8 mouse cellular contexts compared by ENCODE assay signal in genomic region chr9:101250486-101250885, GRCm38 (mm10). TPM values are rescaled to one million over a fixed set of nuclear protein-coding genes. Genes with fewer than 3 reads are reported as not detected.
DNase-seq lines count a peak whose midpoint lies in the region; ATAC-seq and TF ChIP-seq lines count a peak whose summit lies in the region.

No protein-coding gene starts in this region.

- H3K36me3 ChIP-seq in liver, adult 2 months (ENCODE audit: control insufficient read depth, insufficient read depth, low read length): no peaks in the 10 kb centered on the region
- no peaks in the 10 kb centered on the region for H3K36me3 ChIP-seq in heart, postnatal 0 days (replicated peaks; ENCODE audit: control insufficient read depth, insufficient read depth, low read length)
- H3K36me3 ChIP-seq in limb, embryonic 15.5 days: no peaks in the 10 kb centered on the region

- no peak for TF ChIP-seq POLR2A in liver, adult 2 months (IDR thresholded peaks at IDR 0.05; ENCODE audit: extremely low read depth, insufficient read depth, low read length)

- peaks cover 19% of the 10 kb centered on the region; the same call in 1 of the 2 replicates for H3K79me2 ChIP-seq in liver, adult 2 months (ENCODE audit: control insufficient read depth, insufficient read depth, low read length)

- H3K9me3 ChIP-seq in heart, postnatal 0 days (replicated peaks; ENCODE audit: control insufficient read depth, low read length): no peaks in the 10 kb centered on the region
- no peaks in the 10 kb centered on the region for H3K9me3 ChIP-seq in limb, embryonic 15.5 days

- ATAC-seq in heart, postnatal 0 days (ENCODE audit: insufficient read depth, low read depth): no peak
- ATAC-seq in limb, embryonic 15.5 days (ENCODE audit: insufficient number of reproducible peaks, low FRiP score, low TSS enrichment, low read depth): no peak

- H3K4me3 ChIP-seq in liver, adult 2 months (ENCODE audit: insufficient read depth, low read depth, low read length): peak overlapping the region; percentile 95; the same call in 1 of the 2 replicates
- H3K4me3 ChIP-seq in heart, postnatal 0 days (ENCODE audit: low read depth, low read length): peak overlapping the region; percentile 72
- H3K4me3 ChIP-seq in limb, embryonic 15.5 days: peak overlapping the region; percentile 80

- no peak overlapping the region for H3K27ac ChIP-seq in liver, adult 2 months (replicated peaks; ENCODE audit: insufficient read depth, low read depth, low read length)
- peak overlapping the region; percentile 95 for H3K27ac ChIP-seq in heart, postnatal 0 days (ENCODE audit: low read depth)
- peak overlapping the region; percentile 99 for H3K27ac ChIP-seq in limb, embryonic 15.5 days

- TF ChIP-seq EP300 in heart, postnatal 0 days (IDR thresholded peaks at IDR 0.05; ENCODE audit: low read depth): no peak

- H3K4me1 ChIP-seq in liver, adult 2 months (ENCODE audit: control insufficient read depth, insufficient read depth, low read length): peaks cover 7% of the 10 kb centered on the region
- peaks cover 14% of the 10 kb centered on the region; the same call in 1 of the 2 replicates for H3K4me1 ChIP-seq in heart, postnatal 0 days (ENCODE audit: control insufficient read depth, insufficient read depth)
- peaks cover 8% of the 10 kb centered on the region; the same call in 1 of the 2 replicates for H3K4me1 ChIP-seq in limb, embryonic 15.5 days

- H3K4me2 ChIP-seq in heart, postnatal 0 days (ENCODE audit: low read depth, low read length): peak overlapping the region; percentile 59
- peak overlapping the region; percentile 61 for H3K4me2 ChIP-seq in limb, embryonic 15.5 days

- peak; percentile 51 for DNase-seq in liver, adult 2 months (ENCODE audit: extremely low read depth, low read depth, low spot score)
- no peak for DNase-seq in liver
- peak; percentile 21 to 42 for DNase-seq in cerebellum, postnatal 10 days
- no peak for DNase-seq in heart, postnatal 0 days (ENCODE audit: low spot score)
- peak; percentile 14 for DNase-seq in retina, postnatal 1 day
- DNase-seq in gastrocnemius, postnatal 25 days: no peak
- DNase-seq in ovary, postnatal 14 days (ENCODE audit: low spot score): no peak

- H3K9ac ChIP-seq in liver, adult 2 months (ENCODE audit: low read depth, low read length): peak overlapping the region; percentile 6; the same call in 1 of the 2 replicates
- H3K9ac ChIP-seq in heart, postnatal 0 days (replicated peaks; ENCODE audit: low read depth, low read length): peak overlapping the region; percentile 83
- H3K9ac ChIP-seq in limb, embryonic 15.5 days: peak overlapping the region; percentile 79; the same call in 1 of the 2 replicates

- TF ChIP-seq CTCF in liver, adult 2 months (IDR thresholded peaks at IDR 0.05; ENCODE audit: low read depth, low read length): no peak
- no peak for TF ChIP-seq CTCF in heart, postnatal 0 days (IDR thresholded peaks at IDR 0.05; ENCODE audit: low read depth)

- 6% methylated on average over 11 of the region's 11 CpGs for WGBS in liver, adult 2 months
- 8% methylated on average over 11 of the region's 11 CpGs for WGBS in heart, postnatal 0 days
- WGBS in limb, embryonic 15.5 days: 5% methylated on average over 11 of the region's 11 CpGs

- no peaks in the 10 kb centered on the region for H3K27me3 ChIP-seq in liver, adult 2 months (ENCODE audit: control insufficient read depth, insufficient read depth, low read length)
- H3K27me3 ChIP-seq in heart, postnatal 0 days (ENCODE audit: control insufficient read depth, insufficient read depth, low read length): no peaks in the 10 kb centered on the region
- H3K27me3 ChIP-seq in limb, embryonic 15.5 days: no peaks in the 10 kb centered on the region

RNA-seq across cellular contexts. Expression of gene Ppp2r3a, which starts 1.1 kb away (rescaled TPM):
- total RNA-seq in liver, adult 2 months (2014; rRNA removed): 10.6 and 14.3 TPM in 2 replicates
- 2.1 and 2.3 TPM in 2 replicates for polyA plus RNA-seq in liver, adult 2 months (2012; rRNA removed)
- 99.0 and 118 TPM in 2 replicates for total RNA-seq in heart, postnatal 0 days (2014; rRNA removed; ENCODE audit: low replicate concordance)
- polyA plus RNA-seq in heart, postnatal 0 days (2015; fragmentation: Nextera tagmentation; extraction: Ambion mirVana): 63.3 and 76.2 TPM in 2 replicates
- polyA plus RNA-seq in limb, embryonic 15.5 days (2015; fragmentation: Nextera tagmentation; extraction: Ambion mirVana): 17.3 and 22.6 TPM in 2 replicates
- total RNA-seq in gastrocnemius, postnatal 25 days (2021): 100 to 1,000 TPM; 152 to 193 TPM

Comparison
In these comparisons a context has a peak if more than half of its experiments do, and no peak if none do; other contexts are left out.
1. DNase-seq: peak in liver, adult 2 months (single experiment), cerebellum, postnatal 10 days (2 of 2) and retina, postnatal 1 day (single experiment); none in liver (single experiment), heart, postnatal 0 days (single experiment), gastrocnemius, postnatal 25 days (single experiment) and ovary, postnatal 14 days (single experiment).
2. H3K9ac ChIP-seq: peak in every context shown above with its lines; median percentile 83 in heart, postnatal 0 days; 79 in limb, embryonic 15.5 days; 6 in liver, adult 2 months.
3. Peak in every context shown above with its lines, with median percentiles within 50 percentile points of each other: H3K4me3 ChIP-seq.